Mouse (Mus musculus) neural tube, embryonic 13.5 days (tissue): Measurements from ENCODE around the gene Tmem245. TPM values are rescaled to one million over a fixed set of nuclear protein-coding genes. Genes with fewer than 3 reads are reported as not detected.
"Not testable (repeated sequence)": the region's sequence is repeated elsewhere in the genome, so short reads cannot be mapped to it uniquely, and the experiment has no call there.

ENCODE experiments used
- ATAC-seq: fragments of 200-750 bp; cut with Nextera tagmentation; 2 replicates; pipeline ENCODE4 v1.8.0; 2017; ENCODE audit warnings: low read depth, mild to moderate bottlenecking, moderate TSS enrichment, moderate library complexity
- H3K27ac ChIP-seq: fragments of 300-500 bp; sonication (generic); replicated peaks from 2 replicates; pipeline ENCODE4 v1.5.1; 2015; ENCODE audit warnings: moderate library complexity, mild to moderate bottlenecking, inconsistent platforms
- H3K27me3 ChIP-seq: fragments of 300-500 bp; sonication (generic); 2 replicates; pipeline ENCODE4 v1.6.1; 2015; ENCODE audit warnings: mild to moderate bottlenecking, inconsistent platforms
- H3K36me3 ChIP-seq: fragments of 300-500 bp; sonication (generic); 2 replicates; pipeline ENCODE4 v1.6.1; 2015; ENCODE audit warnings: mild to moderate bottlenecking, inconsistent platforms
- H3K4me1 ChIP-seq: fragments of 300-500 bp; sonication (generic); replicated peaks from 2 replicates; pipeline ENCODE4 v1.6.1; 2015; ENCODE audit warnings: inconsistent platforms
- H3K4me2 ChIP-seq: fragments of 300-500 bp; sonication (generic); 2 replicates; pipeline ENCODE4 v1.6.1; 2015; ENCODE audit warnings: inconsistent platforms, mild to moderate bottlenecking, moderate library complexity
- H3K4me3 ChIP-seq: fragments of 300-500 bp; sonication (generic); 2 replicates; pipeline ENCODE4 v1.5.1; 2015; ENCODE audit warnings: mild to moderate bottlenecking, inconsistent platforms
- H3K9ac ChIP-seq: fragments of 300-500 bp; sonication (generic); 2 replicates; pipeline ENCODE4 v1.6.1; 2015; ENCODE audit warnings: moderate library complexity, mild to moderate bottlenecking, inconsistent platforms
- H3K9me3 ChIP-seq: fragments of 300-500 bp; sonication (generic); 2 replicates; pipeline ENCODE4 v1.6.1; 2016; ENCODE audit warnings: inconsistent platforms
- WGBS: fragments of 180-500 bp; shearing (Covaris S2); methylation state at CpG from one replicate; pipeline ENCODE4 v1.1.7; 2015; 5-methylcytosine and 5-hydroxymethylcytosine counted together
- polyA plus RNA-seq: library from polyadenylated mRNA; unstranded; fragments of >200 nt; fragmentation: Nextera tagmentation; extraction: Ambion mirVana; gene quantifications from 2 replicates; pipeline ENCODE4 v1.2.1, GENCODE M21; 2015

Tmem245 gene
- polyA plus RNA-seq, 1 experiment from 2014 or later: 6.4 TPM

GRCm38 (mm10) chr4:56892501-56893115 lies 54.6 kb downstream of the Tmem245 start:
- WGBS: 88% methylated on average over 6 of the region's 6 CpGs
- Histone ChIP-seq H3K4me1 (no peaks in the 10 kb centered on the region), H3K9ac (no peak overlapping the region), H3K4me3 (no peak overlapping the region), H3K36me3 (peaks cover 40% of the 10 kb centered on the region), H3K27me3 (no peaks in the 10 kb centered on the region), H3K27ac (no peak overlapping the region), H3K9me3 (no peaks in the 10 kb centered on the region), H3K4me2 (no peak overlapping the region)
- no peak for ATAC-seq

GRCm38 (mm10) chr4:56888483-56888882 lies 58.8 kb downstream of the Tmem245 start:
- Histone ChIP-seq H3K9ac (no peak overlapping the region), H3K27ac (no peak overlapping the region), H3K36me3 (peaks cover 41% of the 10 kb centered on the region), H3K4me2 (no peak overlapping the region), H3K4me3 (no peak overlapping the region), H3K4me1 (no peaks in the 10 kb centered on the region), H3K27me3 (no peaks in the 10 kb centered on the region), H3K9me3 (no peaks in the 10 kb centered on the region)
- WGBS: 77% methylated on average over 5 of the region's 5 CpGs
- ATAC-seq: no peak

GRCm38 (mm10) chr4:56886286-56886979 lies 60.8 kb downstream of the Tmem245 start:
- no peaks in the 10 kb centered on the region for H3K9me3 ChIP-seq
- H3K4me1 ChIP-seq: no peaks in the 10 kb centered on the region
- H3K27me3 ChIP-seq: no peaks in the 10 kb centered on the region
- peaks cover 41% of the 10 kb centered on the region for H3K36me3 ChIP-seq
- H3K27ac ChIP-seq: no peak overlapping the region
- no peak overlapping the region for H3K4me3 ChIP-seq
- no peak for ATAC-seq
- WGBS: 94% methylated on average over 6 of the region's 6 CpGs
- H3K4me2 ChIP-seq: no peak overlapping the region
- H3K9ac ChIP-seq: no peak overlapping the region

DNA sequence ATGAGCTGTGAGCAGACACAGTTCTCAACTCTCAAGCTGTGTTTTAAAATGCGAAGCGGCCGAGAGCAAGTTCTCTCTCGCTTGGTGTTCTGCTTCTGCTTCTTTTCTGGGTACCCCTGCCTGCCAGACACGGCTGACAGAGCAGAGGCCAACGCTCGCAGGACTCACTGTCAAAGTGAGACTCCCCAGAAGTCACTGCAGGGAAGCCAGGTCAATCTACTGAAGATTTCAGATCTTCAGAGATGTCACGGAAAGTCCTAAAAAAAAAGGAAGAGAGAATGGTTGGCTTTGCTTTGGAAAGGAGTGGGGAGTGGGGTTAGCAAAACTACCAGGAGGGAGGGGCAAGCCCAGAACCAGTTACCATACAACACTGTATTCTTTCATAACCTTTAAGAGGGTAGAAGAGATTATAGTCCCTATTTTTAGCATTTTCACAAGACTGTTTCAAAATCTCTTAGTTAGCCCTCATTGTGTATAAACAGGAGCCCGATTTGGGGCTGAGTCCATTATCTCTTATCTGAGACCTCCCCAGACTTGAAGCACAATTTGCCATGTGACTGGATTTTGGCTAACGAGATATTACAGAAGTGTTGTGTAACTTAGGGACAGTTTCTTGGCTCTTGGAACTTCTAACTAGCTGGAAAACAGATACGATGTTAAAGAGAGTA lies 67.1 kb downstream of the Tmem245 start:
- Histone ChIP-seq H3K36me3 (peaks cover 27% of the 10 kb centered on the region), H3K9me3 (no peaks in the 10 kb centered on the region), H3K9ac (no peak overlapping the region), H3K4me3 (no peak overlapping the region), H3K27me3 (no peaks in the 10 kb centered on the region), H3K4me2 (no peak overlapping the region), H3K4me1 (no peaks in the 10 kb centered on the region), H3K27ac (no peak overlapping the region)
- no peak for ATAC-seq
- WGBS: 93% methylated on average over 11 of the region's 11 CpGs

DNA sequence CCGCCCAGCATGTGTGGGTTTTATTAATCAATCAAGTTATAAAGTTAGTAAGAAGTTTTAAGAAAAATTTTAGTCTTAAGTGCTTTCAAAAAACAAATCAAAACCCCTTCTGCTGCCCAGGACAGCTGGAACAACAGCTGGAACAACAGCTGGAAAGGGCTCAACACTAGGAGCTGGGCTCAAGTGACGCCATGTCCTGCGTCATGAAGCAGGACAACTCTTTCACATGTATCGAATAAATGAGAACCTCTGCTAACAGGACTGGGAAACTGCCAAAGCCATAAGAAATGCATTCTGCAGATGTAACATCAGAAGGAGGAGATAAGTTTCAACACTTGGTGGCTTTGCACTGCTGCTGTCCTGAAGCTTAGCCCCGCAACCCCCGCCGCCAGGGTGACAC lies 68.3 kb downstream of the Tmem245 start:
- Histone ChIP-seq H3K27ac (no peak overlapping the region), H3K4me1 (no peaks in the 10 kb centered on the region), H3K9ac (no peak overlapping the region), H3K4me3 (no peak overlapping the region), H3K9me3 (no peaks in the 10 kb centered on the region), H3K4me2 (no peak overlapping the region), H3K27me3 (no peaks in the 10 kb centered on the region), H3K36me3 (peaks cover 25% of the 10 kb centered on the region)
- WGBS: 95% methylated on average over 7 of the region's 7 CpGs
- no peak for ATAC-seq

DNA sequence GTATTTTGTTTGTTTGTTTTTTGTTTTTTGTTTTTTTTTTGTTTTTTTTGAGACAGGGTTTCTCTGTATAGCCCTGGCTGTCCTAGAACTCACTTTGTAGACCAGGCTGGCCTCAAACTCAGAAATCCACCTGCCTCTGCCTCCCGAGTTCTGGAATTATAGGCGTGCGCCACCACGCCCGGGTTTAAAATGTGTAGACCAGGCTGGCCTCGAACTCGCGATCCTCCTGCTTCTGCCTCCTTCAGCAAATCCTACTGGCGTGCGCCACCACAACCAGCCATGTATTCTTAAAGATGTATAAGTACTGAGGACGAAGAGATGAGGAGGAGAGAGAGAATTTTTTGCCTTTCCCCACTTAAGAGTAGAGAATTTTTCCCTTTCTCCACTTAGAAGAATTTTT lies 76.7 kb downstream of the Tmem245 start:
- H3K9me3 ChIP-seq, H3K4me2 ChIP-seq, H3K27ac ChIP-seq, ATAC-seq, H3K27me3 ChIP-seq, H3K4me1 ChIP-seq, H3K4me3 ChIP-seq, H3K9ac ChIP-seq: not testable (repeated sequence)
- peaks cover 18% of the 10 kb centered on the region; the same call in 1 of the 2 replicates for H3K36me3 ChIP-seq
- 95% methylated on average over 11 of the region's 11 CpGs for WGBS

- no peak overlapping the region for H3K4me2 ChIP-seq
- no peak overlapping the region for H3K4me3 ChIP-seq
- WGBS: 72% methylated on average over 5 of the region's 5 CpGs
- no peaks in the 10 kb centered on the region for H3K9me3 ChIP-seq
- H3K27me3 ChIP-seq: no peaks in the 10 kb centered on the region
- 0 out of 2 replicates have a peak, but pooled peaks cover 4% of the 10 kb centered on the region for H3K36me3 ChIP-seq
- no peak for ATAC-seq
- 0 out of 2 replicates have a peak overlapping the region, but pooled peaks have one; percentile 12 for H3K9ac ChIP-seq
- H3K4me1 ChIP-seq: peaks cover 16% of the 10 kb centered on the region
- no peak overlapping the region for H3K27ac ChIP-seq
These were observed 79.5 kb downstream of the Tmem245 start for GRCm38 (mm10) chr4:56867761-56868160.

DNA sequence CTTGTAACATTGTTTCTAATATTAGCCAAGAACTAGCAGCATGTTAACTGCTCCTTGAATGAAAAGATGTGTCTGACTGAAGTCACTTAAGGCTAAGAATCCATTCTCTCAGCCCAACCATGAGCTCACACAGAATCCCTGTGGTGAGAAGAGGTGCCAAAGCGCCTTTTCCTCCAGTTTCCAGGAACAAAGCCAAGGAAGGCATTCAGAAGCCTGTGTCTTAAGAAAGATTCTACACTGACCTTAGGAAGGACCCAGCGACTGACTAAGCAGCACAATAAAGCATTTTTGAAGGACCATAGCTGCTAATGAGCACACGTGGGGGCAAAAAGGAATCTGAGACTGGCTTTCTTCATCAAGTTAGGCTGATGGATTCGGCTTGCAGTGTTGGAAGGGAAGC lies 81.3 kb downstream of the Tmem245 start:
- WGBS: 46% methylated on average over 4 of the region's 4 CpGs
- H3K9ac ChIP-seq: no peak overlapping the region

DNA sequence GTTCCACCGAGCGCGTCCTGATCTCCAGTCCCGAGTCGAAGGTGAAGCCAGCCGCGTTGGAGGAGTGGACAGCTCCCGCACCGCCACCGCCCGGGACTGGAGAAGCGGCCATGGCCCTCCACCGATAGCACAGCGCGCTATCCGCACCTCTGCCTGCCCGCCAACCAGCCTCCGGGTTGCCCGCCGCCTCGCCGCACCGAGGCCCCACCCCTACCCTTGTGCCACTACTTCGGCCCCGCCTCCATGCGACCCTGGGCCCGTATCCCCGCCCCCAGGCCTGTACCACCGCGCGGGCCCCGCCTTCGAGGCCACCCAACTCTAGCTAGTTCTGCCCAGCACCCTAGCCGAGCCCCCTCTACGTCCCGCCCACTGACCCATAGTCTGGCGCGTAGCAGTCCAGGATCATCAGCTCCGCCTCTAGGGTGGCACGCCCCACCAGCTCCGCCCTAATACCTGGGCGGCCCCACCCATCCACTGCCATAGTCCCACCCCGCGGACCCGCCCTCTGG lies 82.2 kb downstream of the Tmem245 start, which contains the start of gene Ctnnal1:
Gene Ctnnal1, minus strand, starts transcription at position 186 of the 509 bp plus-strand sequence.
- no peaks in the 10 kb centered on the region for H3K9me3 ChIP-seq
- peaks cover 18% of the 10 kb centered on the region for H3K4me1 ChIP-seq
- peak; percentile 97 for ATAC-seq
- WGBS: 0% methylated on average over 42 of the region's 45 CpGs
- H3K36me3 ChIP-seq: no peaks in the 10 kb centered on the region
- peak within 1 kb of the TSS; percentile 84 for H3K9ac ChIP-seq
- no peaks in the 10 kb centered on the region for H3K27me3 ChIP-seq
- H3K27ac ChIP-seq: peak within 1 kb of the TSS; percentile 83
- peak within 1 kb of the TSS; percentile 84 for H3K4me2 ChIP-seq
- peak within 1 kb of the TSS; percentile 79 for H3K4me3 ChIP-seq

More for the DNA sequence above, 81.3 kb downstream of the Tmem245 start:
- no peaks in the 10 kb centered on the region for H3K27me3 ChIP-seq
- no peak overlapping the region for H3K27ac ChIP-seq
- H3K9me3 ChIP-seq: no peaks in the 10 kb centered on the region
- no peak for ATAC-seq
- no peaks in the 10 kb centered on the region for H3K36me3 ChIP-seq
- no peak overlapping the region for H3K4me2 ChIP-seq
- H3K4me3 ChIP-seq: no peak overlapping the region
- H3K4me1 ChIP-seq: peaks cover 18% of the 10 kb centered on the region

DNA sequence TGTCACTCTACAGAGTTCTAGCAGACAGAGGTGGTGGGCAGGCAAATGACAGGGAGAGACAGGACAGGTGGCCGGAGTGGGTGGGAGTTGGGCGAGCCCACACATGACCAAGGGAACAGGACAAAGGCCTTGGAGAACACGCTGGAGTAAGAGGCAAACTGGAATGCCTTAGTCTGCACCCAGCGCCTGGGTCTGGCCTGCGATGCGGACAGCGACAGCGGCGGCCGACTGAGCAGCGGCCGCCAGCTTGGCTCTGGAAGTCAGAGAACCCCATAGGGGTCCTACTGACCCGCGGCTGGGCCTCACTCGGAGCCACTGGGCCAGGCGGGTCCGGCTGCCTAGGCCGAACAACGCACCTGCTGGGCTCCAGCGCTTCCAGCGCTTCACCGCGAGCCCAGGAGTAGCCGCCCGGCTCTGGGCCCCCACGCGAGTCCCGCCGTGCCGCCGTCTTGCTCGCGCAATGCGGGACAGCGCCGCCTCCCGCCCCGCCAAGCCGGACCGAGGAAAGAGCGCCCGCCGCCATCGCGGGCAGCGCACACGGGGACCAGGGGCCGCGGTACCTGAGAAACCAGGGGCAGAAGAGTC lies 82.7 kb downstream of the Tmem245 start:
- H3K9ac ChIP-seq: peak overlapping the region; percentile 84
- H3K4me3 ChIP-seq: peak overlapping the region; percentile 79
- H3K4me1 ChIP-seq: peaks cover 18% of the 10 kb centered on the region
- H3K27ac ChIP-seq: peak overlapping the region; percentile 83
- under 1% methylated on average over 49 of the region's 49 CpGs for WGBS
- no peaks in the 10 kb centered on the region for H3K36me3 ChIP-seq
- H3K4me2 ChIP-seq: peak overlapping the region; percentile 84
- no peaks in the 10 kb centered on the region for H3K27me3 ChIP-seq
- ATAC-seq: peak; percentile 84
- H3K9me3 ChIP-seq: no peaks in the 10 kb centered on the region

GRCm38 (mm10) chr4:56864016-56864415 lies 83.2 kb downstream of the Tmem245 start:
- Histone ChIP-seq H3K36me3 (no peaks in the 10 kb centered on the region), H3K27me3 (no peaks in the 10 kb centered on the region), H3K27ac (peak overlapping the region; percentile 83), H3K9ac (peak overlapping the region; percentile 84), H3K9me3 (no peaks in the 10 kb centered on the region), H3K4me2 (peak overlapping the region; percentile 84), H3K4me3 (peak overlapping the region; percentile 79), H3K4me1 (peaks cover 18% of the 10 kb centered on the region)
- WGBS: 47% methylated on average over 4 of the region's 4 CpGs
- no peak for ATAC-seq

- Histone ChIP-seq H3K4me2 (no peak overlapping the region), H3K36me3 (no peaks in the 10 kb centered on the region), H3K4me1 (peaks cover 24% of the 10 kb centered on the region), H3K4me3 (no peak overlapping the region), H3K27ac (no peak overlapping the region), H3K27me3 (no peaks in the 10 kb centered on the region), H3K9me3 (no peaks in the 10 kb centered on the region), H3K9ac (no peak overlapping the region)
- WGBS: 95% methylated on average over 4 of the region's 4 CpGs
- ATAC-seq: no peak
These were observed 85.7 kb downstream of the Tmem245 start for GRCm38 (mm10) chr4:56861551-56861950.
